Mouse (Mus musculus): Measurements from ENCODE around the gene Pigo. TPM values are rescaled to one million over a fixed set of nuclear protein-coding genes. Genes with fewer than 3 reads are reported as not detected.
A peak's percentile ranks its signal among the peaks of the same experiment; 100 is the strongest.
"Not testable (repeated sequence)": the region's sequence is repeated elsewhere in the genome, so short reads cannot be mapped to it uniquely, and the experiment has no call there.

Pigo gene
- polyA plus RNA-seq, 1 experiment from 2014 or later = 29.6 TPM

- Histone ChIP-seq H3K9ac (ENCODE audit: low read depth, low read length) (no peak overlapping the region), H3K9me3 (ENCODE audit: control insufficient read depth, low read length) (no peaks in the 10 kb centered on the region), H3K4me3 (ENCODE audit: low read length) (no peak overlapping the region), H3K27me3 (replicated peaks; ENCODE audit: control insufficient read depth, insufficient read depth, low read length) (no peaks in the 10 kb centered on the region), H3K4me2 (ENCODE audit: low read depth, low read length) (no peak overlapping the region), H3K4me1 (ENCODE audit: control insufficient read depth, insufficient read depth, low read length) (0 out of 2 replicates have a peak, but pooled peaks cover 3% of the 10 kb centered on the region), H3K27ac (ENCODE audit: low read length) (no peak overlapping the region), H3K36me3 (ENCODE audit: control insufficient read depth, insufficient read depth, low read length) (no peaks in the 10 kb centered on the region)
- ATAC-seq = no peak
- 95% methylated on average over 1 of the region's 1 CpGs for WGBS
These were observed 13.5 kb downstream of the Pigo start for GRCm38 (mm10) chr4:43012091-43012490.

- peak within 1 kb of the TSS; percentile 78 for H3K9ac ChIP-seq (ENCODE audit: low read depth, low read length)
- H3K4me1 ChIP-seq (ENCODE audit: control insufficient read depth, insufficient read depth, low read length) = 0 out of 2 replicates have a peak, but pooled peaks cover 3% of the 10 kb centered on the region
- H3K4me2 ChIP-seq (ENCODE audit: low read depth, low read length) = peak within 1 kb of the TSS; percentile 79
- no peaks in the 10 kb centered on the region for H3K36me3 ChIP-seq (ENCODE audit: control insufficient read depth, insufficient read depth, low read length)
- no peaks in the 10 kb centered on the region for H3K9me3 ChIP-seq (ENCODE audit: control insufficient read depth, low read length)
- no peak within 1 kb of the TSS for H3K27ac ChIP-seq (ENCODE audit: low read length)
- peak within 1 kb of the TSS; percentile 85 for H3K4me3 ChIP-seq (ENCODE audit: low read length)
- ATAC-seq = peak; percentile 92
- WGBS = 1% methylated on average over 37 of the region's 37 CpGs
- H3K27me3 ChIP-seq (replicated peaks; ENCODE audit: control insufficient read depth, insufficient read depth, low read length) = no peaks in the 10 kb centered on the region
These were observed 15.2 kb downstream of the Pigo start, which contains the start of gene Fancg for GRCm38 (mm10) chr4:43010161-43011038. Fancg (minus strand) TSS chr4:43010506.

- no peak overlapping the region for H3K27ac ChIP-seq (ENCODE audit: low read length)
- no peaks in the 10 kb centered on the region for H3K27me3 ChIP-seq (replicated peaks; ENCODE audit: control insufficient read depth, insufficient read depth, low read length)
- no peak overlapping the region for H3K9ac ChIP-seq (ENCODE audit: low read depth, low read length)
- H3K9me3 ChIP-seq (ENCODE audit: control insufficient read depth, low read length) = no peaks in the 10 kb centered on the region
- 54% methylated on average over 2 of the region's 2 CpGs for WGBS
- no peak overlapping the region for H3K4me3 ChIP-seq (ENCODE audit: low read length)
- no peak for ATAC-seq
- 0 out of 2 replicates have a peak, but pooled peaks cover 4% of the 10 kb centered on the region for H3K4me1 ChIP-seq (ENCODE audit: control insufficient read depth, insufficient read depth, low read length)
- no peaks in the 10 kb centered on the region for H3K36me3 ChIP-seq (ENCODE audit: control insufficient read depth, insufficient read depth, low read length)
- H3K4me2 ChIP-seq (ENCODE audit: low read depth, low read length) = no peak overlapping the region
These were observed 19.9 kb downstream of the Pigo start for GRCm38 (mm10) chr4:43005765-43006164.

GRCm38 (mm10) chr4:43004951-43005350, 20.7 kb downstream of the Pigo start:
- Histone ChIP-seq H3K9me3 (ENCODE audit: control insufficient read depth, low read length) (no peaks in the 10 kb centered on the region), H3K27me3 (replicated peaks; ENCODE audit: control insufficient read depth, insufficient read depth, low read length) (no peaks in the 10 kb centered on the region), H3K4me1 (ENCODE audit: control insufficient read depth, insufficient read depth, low read length) (0 out of 2 replicates have a peak, but pooled peaks cover 6% of the 10 kb centered on the region), H3K4me3 (ENCODE audit: low read length) (no peak overlapping the region), H3K36me3 (ENCODE audit: control insufficient read depth, insufficient read depth, low read length) (no peaks in the 10 kb centered on the region), H3K9ac (ENCODE audit: low read depth, low read length) (no peak overlapping the region), H3K27ac (ENCODE audit: low read length) (no peak overlapping the region), H3K4me2 (ENCODE audit: low read depth, low read length) (no peak overlapping the region)
- 94% methylated on average over 3 of the region's 3 CpGs for WGBS
- ATAC-seq = no peak

GRCm38 (mm10) chr4:43002756-43003439, 22.7 kb downstream of the Pigo start:
- H3K9me3 ChIP-seq (ENCODE audit: control insufficient read depth, low read length) = no peaks in the 10 kb centered on the region
- H3K4me2 ChIP-seq (ENCODE audit: low read depth, low read length) = no peak overlapping the region
- 78% methylated on average over 12 of the region's 12 CpGs for WGBS
- H3K4me1 ChIP-seq (ENCODE audit: control insufficient read depth, insufficient read depth, low read length) = peaks cover 10% of the 10 kb centered on the region
- no peak overlapping the region for H3K4me3 ChIP-seq (ENCODE audit: low read length)
- ATAC-seq = no peak
- H3K27me3 ChIP-seq (replicated peaks; ENCODE audit: control insufficient read depth, insufficient read depth, low read length) = no peaks in the 10 kb centered on the region
- H3K27ac ChIP-seq (ENCODE audit: low read length) = no peak overlapping the region
- no peak overlapping the region for H3K9ac ChIP-seq (ENCODE audit: low read depth, low read length)
- no peaks in the 10 kb centered on the region for H3K36me3 ChIP-seq (ENCODE audit: control insufficient read depth, insufficient read depth, low read length)

GRCm38 (mm10) chr4:43001272-43001671, 24.3 kb downstream of the Pigo start:
- Histone ChIP-seq H3K4me3 (ENCODE audit: low read length) (no peak overlapping the region), H3K9me3 (ENCODE audit: control insufficient read depth, low read length) (no peaks in the 10 kb centered on the region), H3K27ac (ENCODE audit: low read length) (no peak overlapping the region), H3K36me3 (ENCODE audit: control insufficient read depth, insufficient read depth, low read length) (no peaks in the 10 kb centered on the region), H3K9ac (ENCODE audit: low read depth, low read length) (no peak overlapping the region), H3K4me2 (ENCODE audit: low read depth, low read length) (no peak overlapping the region), H3K27me3 (replicated peaks; ENCODE audit: control insufficient read depth, insufficient read depth, low read length) (no peaks in the 10 kb centered on the region), H3K4me1 (ENCODE audit: control insufficient read depth, insufficient read depth, low read length) (peaks cover 12% of the 10 kb centered on the region)
- 82% methylated on average over 2 of the region's 2 CpGs for WGBS
- no peak for ATAC-seq

- Histone ChIP-seq H3K4me2 (ENCODE audit: low read depth, low read length) (peak within 1 kb of the TSS; percentile 75), H3K9ac (ENCODE audit: low read depth, low read length) (peak within 1 kb of the TSS; percentile 97), H3K4me3 (ENCODE audit: low read length) (peak within 1 kb of the TSS; percentile 97), H3K4me1 (ENCODE audit: control insufficient read depth, insufficient read depth, low read length) (peaks cover 12% of the 10 kb centered on the region), H3K27ac (ENCODE audit: low read length) (peak within 1 kb of the TSS; percentile 100)
- ATAC-seq = peak; percentile 98
- not testable (repeated sequence) for H3K27me3 ChIP-seq (replicated peaks; ENCODE audit: control insufficient read depth, insufficient read depth, low read length); H3K9me3 ChIP-seq (ENCODE audit: control insufficient read depth, low read length); H3K36me3 ChIP-seq (ENCODE audit: control insufficient read depth, insufficient read depth, low read length)
- under 1% methylated on average over 47 of the region's 56 CpGs for WGBS
These were observed 25.3 kb downstream of the Pigo start, which contains the start of gene Vcp for GRCm38 (mm10) chr4:43000141-43000986. Vcp (minus strand) TSS chr4:43000507.

- H3K4me1 ChIP-seq (ENCODE audit: control insufficient read depth, insufficient read depth, low read length) = peaks cover 12% of the 10 kb centered on the region
- H3K4me3 ChIP-seq (ENCODE audit: low read length) = peak overlapping the region; percentile 97
- peak overlapping the region; percentile 97 for H3K9ac ChIP-seq (ENCODE audit: low read depth, low read length)
- peak overlapping the region; percentile 75 for H3K4me2 ChIP-seq (ENCODE audit: low read depth, low read length)
- H3K36me3 ChIP-seq (ENCODE audit: control insufficient read depth, insufficient read depth, low read length) = peaks cover 4% of the 10 kb centered on the region; the same call in 1 of the 2 replicates
- no peaks in the 10 kb centered on the region for H3K9me3 ChIP-seq (ENCODE audit: control insufficient read depth, low read length)
- ATAC-seq = peak; percentile 79
- WGBS = under 1% methylated on average over 51 of the region's 51 CpGs
- H3K27me3 ChIP-seq (replicated peaks; ENCODE audit: control insufficient read depth, insufficient read depth, low read length) = no peaks in the 10 kb centered on the region
- H3K27ac ChIP-seq (ENCODE audit: low read length) = peak overlapping the region; percentile 100
These were observed 26.0 kb downstream of the Pigo start for GRCm38 (mm10) chr4:42999451-43000140.
